Mouse (Mus musculus) forebrain, embryonic 14.5 days (tissue): ENCODE results near the gene Tnni1. TPM values are rescaled to one million over a fixed set of nuclear protein-coding genes. Genes with fewer than 3 reads are reported as not detected.
A peak's percentile ranks its signal among the peaks of the same experiment; 100 is the strongest.

Source experiments
- ATAC-seq: fragments of 200-750 bp; cut with Nextera tagmentation; 2 replicates; pipeline ENCODE4 v1.8.0; 2017; ENCODE audit warnings: mild to moderate bottlenecking, moderate library complexity
- DNase-seq: peaks from one replicate; pipeline ENCODE4 v3.0.0-alpha.2; 2015; ENCODE audit warnings: low spot score
- H3K27ac ChIP-seq: fragments of 300-500 bp; sonication (generic); 2 replicates; pipeline ENCODE4 v1.5.1; 2014; ENCODE audit warnings: low read depth, mild to moderate bottlenecking, control low read depth, low read length, moderate library complexity
- H3K27me3 ChIP-seq: fragments of 300-500 bp; sonication (generic); replicated peaks from 2 replicates; pipeline ENCODE4 v1.6.1; 2014; ENCODE audit warnings: low read length, control low read depth, mixed read lengths; ENCODE audit not compliant: control insufficient read depth, insufficient read depth
- H3K36me3 ChIP-seq: fragments of 300-500 bp; sonication (generic); 2 replicates; pipeline ENCODE4 v1.6.1; 2014; ENCODE audit warnings: low read length, control low read depth; ENCODE audit not compliant: control insufficient read depth, insufficient read depth
- H3K4me1 ChIP-seq: fragments of 300-500 bp; sonication (generic); 2 replicates; pipeline ENCODE4 v1.6.1; 2014; ENCODE audit warnings: antibody characterized with exemption, low read length, control low read depth; ENCODE audit not compliant: control insufficient read depth, insufficient read depth
- H3K4me2 ChIP-seq: fragments of 300-500 bp; sonication (generic); 2 replicates; pipeline ENCODE4 v1.6.1; 2014; ENCODE audit warnings: mild to moderate bottlenecking, control low read depth, low read length
- H3K4me3 ChIP-seq: fragments of 300-500 bp; sonication (generic); 2 replicates; pipeline ENCODE4 v1.5.1; 2014; ENCODE audit warnings: low read depth, low read length, control low read depth
- H3K9ac ChIP-seq: fragments of 300-500 bp; sonication (generic); 2 replicates; pipeline ENCODE4 v1.6.1; 2014; ENCODE audit warnings: mild to moderate bottlenecking, low read length, control low read depth, moderate library complexity
- H3K9me3 ChIP-seq: fragments of 300-500 bp; sonication (generic); replicated peaks from 2 replicates; pipeline ENCODE4 v1.6.1; 2016; ENCODE audit warnings: low read length, control low read depth, mixed read lengths; ENCODE audit not compliant: control insufficient read depth
- WGBS: fragments of 180-500 bp; shearing (Covaris S2); extraction: QIAGEN DNeasy Blood & Tissue Kit; methylation state at CpG from one replicate; pipeline ENCODE4 v1.1.7; 2014; 5-methylcytosine and 5-hydroxymethylcytosine counted together
- polyA plus RNA-seq: library from polyadenylated mRNA; unstranded; fragments of >200 nt; fragmentation: Nextera tagmentation; extraction: Ambion mirVana; gene quantifications from 2 replicates; pipeline ENCODE4 v1.2.1, GENCODE M21; 2014

Tnni1 gene
- polyA plus RNA-seq, 1 experiment from 2014 or later: 0.39 TPM

DNA sequence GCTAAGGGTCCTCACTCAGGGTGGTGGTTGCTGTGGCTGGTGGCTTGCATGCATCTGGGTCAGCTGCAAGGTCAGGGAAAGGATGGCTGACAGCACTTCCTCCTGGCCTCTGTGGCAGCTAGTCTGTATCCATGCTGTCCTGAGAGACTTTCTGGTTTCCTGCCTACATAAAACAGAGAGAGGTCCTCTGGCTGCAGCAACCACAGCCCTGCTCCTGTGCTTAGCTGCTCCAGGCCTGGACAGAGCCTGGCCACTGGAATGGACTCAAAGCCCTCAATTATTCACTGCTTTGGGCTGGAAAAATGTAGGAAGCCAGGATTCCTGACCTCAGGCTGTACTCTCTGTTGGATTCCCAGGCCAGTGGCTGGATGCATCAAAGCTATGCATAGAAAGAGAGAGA lies 2.6 kb upstream of the Tnni1 start:
- no peaks in the 10 kb centered on the region for H3K36me3 ChIP-seq
- H3K4me1 ChIP-seq: no peaks in the 10 kb centered on the region
- H3K4me3 ChIP-seq: no peak overlapping the region
- ATAC-seq (no peak), DNase-seq (no peak)
- H3K27me3 ChIP-seq: no peaks in the 10 kb centered on the region
- no peak overlapping the region for H3K27ac ChIP-seq
- no peak overlapping the region for H3K9ac ChIP-seq
- H3K9me3 ChIP-seq: no peaks in the 10 kb centered on the region
- no peak overlapping the region for H3K4me2 ChIP-seq

DNA sequence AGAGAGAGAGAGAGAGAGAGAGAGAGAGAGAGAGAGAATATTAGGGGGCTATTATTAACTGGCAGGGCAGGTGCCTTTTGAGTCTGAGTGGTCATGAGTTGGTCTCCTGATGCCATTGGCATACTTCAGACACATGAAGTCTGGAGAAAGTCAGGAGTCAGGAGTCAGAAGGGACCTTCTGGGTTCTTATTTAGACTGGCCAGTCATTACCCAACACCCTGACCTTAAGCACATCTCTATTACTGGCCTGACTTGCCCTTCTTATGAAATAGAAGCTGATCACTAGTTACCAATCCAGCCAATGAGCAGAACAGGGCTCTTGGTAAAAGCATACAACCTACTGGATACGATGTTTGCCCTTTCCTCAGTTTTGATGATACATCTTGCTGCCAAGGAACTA lies 2.2 kb upstream of the Tnni1 start:
- H3K36me3 ChIP-seq: no peaks in the 10 kb centered on the region
- H3K9ac ChIP-seq: no peak overlapping the region
- H3K4me3 ChIP-seq: no peak overlapping the region
- H3K4me2 ChIP-seq: no peak overlapping the region
- DNase-seq (no peak), ATAC-seq (no peak)
- no peaks in the 10 kb centered on the region for H3K27me3 ChIP-seq
- no peaks in the 10 kb centered on the region for H3K4me1 ChIP-seq
- no peaks in the 10 kb centered on the region for H3K9me3 ChIP-seq
- WGBS: 93% methylated on average over 1 of the region's 1 CpGs
- H3K27ac ChIP-seq: no peak overlapping the region

DNA sequence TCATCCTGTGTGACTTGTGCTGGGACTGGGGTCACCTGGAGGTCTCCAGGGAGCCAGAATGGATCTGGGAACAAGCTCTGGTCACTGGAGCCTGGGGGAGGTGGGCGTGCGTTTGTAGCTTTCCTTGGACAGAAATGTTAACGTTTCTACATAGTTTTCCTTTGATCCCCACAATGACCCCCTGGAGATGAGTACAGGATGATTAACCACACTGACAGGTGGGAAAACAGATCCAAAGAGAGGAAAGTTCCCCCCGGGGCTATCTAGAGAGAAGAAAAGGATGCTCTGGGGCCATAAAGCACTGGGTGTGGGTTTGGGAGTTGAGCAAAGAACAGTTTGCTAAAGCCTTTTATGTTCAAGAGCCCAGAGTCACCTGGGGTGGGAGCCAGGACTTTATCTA lies 1.4 kb downstream of the Tnni1 start:
- Histone ChIP-seq H3K4me1 (no peaks in the 10 kb centered on the region), H3K27me3 (no peaks in the 10 kb centered on the region), H3K27ac (no peak overlapping the region), H3K9me3 (no peaks in the 10 kb centered on the region), H3K4me2 (no peak overlapping the region), H3K4me3 (no peak overlapping the region), H3K36me3 (no peaks in the 10 kb centered on the region), H3K9ac (no peak overlapping the region)
- DNase-seq: no peak
- WGBS: 57% methylated on average over 4 of the region's 4 CpGs
- no peak for ATAC-seq

DNA sequence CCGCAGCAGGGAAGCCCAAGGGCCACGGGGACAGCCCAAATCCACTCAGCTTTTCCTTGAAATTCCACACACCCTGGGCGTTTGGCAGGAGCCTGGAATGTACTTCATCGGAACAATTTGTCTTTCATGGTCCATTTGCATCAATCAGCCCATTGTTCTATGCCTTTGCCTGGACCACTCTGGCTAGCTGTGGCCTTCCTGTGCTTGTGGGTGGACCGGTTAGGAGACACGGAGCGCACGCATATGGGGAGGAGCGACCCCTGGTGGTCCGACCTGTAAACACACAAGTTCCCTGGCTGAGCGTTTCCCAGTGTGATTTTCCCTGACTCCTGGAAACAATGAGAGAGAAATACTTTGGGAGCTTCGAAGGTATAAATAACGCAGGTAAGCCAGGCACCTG lies 2.0 kb downstream of the Tnni1 start:
- Histone ChIP-seq H3K9me3 (no peaks in the 10 kb centered on the region), H3K4me2 (no peak overlapping the region), H3K4me1 (no peaks in the 10 kb centered on the region), H3K27me3 (no peaks in the 10 kb centered on the region), H3K27ac (no peak overlapping the region), H3K36me3 (no peaks in the 10 kb centered on the region), H3K4me3 (no peak overlapping the region), H3K9ac (no peak overlapping the region)
- DNase-seq (peak; percentile 78), ATAC-seq (peak; percentile 62)
- 14% methylated on average over 13 of the region's 13 CpGs for whole genome bisulfite sequencing

DNA sequence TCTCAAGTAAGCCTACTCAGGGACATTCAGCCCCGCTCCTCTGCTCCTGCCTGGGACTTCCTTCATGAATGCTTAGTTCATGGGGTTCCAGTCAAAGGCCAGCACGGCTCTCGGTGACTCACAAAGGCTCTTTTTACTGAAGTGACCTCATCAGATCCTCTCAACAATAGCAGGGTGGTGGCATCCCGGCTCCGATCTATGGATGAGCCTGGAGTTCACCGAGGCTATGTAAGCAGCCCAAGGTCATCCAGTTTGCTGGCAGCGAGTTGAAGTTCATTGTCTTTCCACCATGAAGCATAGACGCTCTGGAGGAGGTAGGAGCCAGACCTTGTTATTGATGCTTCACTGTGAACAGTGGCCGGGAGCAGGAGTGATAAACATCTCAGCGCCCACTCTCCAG lies 3.6 kb downstream of the Tnni1 start:
- WGBS: 41% methylated on average over 10 of the region's 10 CpGs
- ATAC-seq: no peak
- H3K36me3 ChIP-seq: no peaks in the 10 kb centered on the region
- no peaks in the 10 kb centered on the region for H3K4me1 ChIP-seq
- H3K27me3 ChIP-seq: no peaks in the 10 kb centered on the region
- H3K27ac ChIP-seq: no peak overlapping the region
- H3K9me3 ChIP-seq: no peaks in the 10 kb centered on the region
- H3K4me3 ChIP-seq: no peak overlapping the region
- no peak for DNase-seq
- no peak overlapping the region for H3K9ac ChIP-seq
- H3K4me2 ChIP-seq: no peak overlapping the region

DNA sequence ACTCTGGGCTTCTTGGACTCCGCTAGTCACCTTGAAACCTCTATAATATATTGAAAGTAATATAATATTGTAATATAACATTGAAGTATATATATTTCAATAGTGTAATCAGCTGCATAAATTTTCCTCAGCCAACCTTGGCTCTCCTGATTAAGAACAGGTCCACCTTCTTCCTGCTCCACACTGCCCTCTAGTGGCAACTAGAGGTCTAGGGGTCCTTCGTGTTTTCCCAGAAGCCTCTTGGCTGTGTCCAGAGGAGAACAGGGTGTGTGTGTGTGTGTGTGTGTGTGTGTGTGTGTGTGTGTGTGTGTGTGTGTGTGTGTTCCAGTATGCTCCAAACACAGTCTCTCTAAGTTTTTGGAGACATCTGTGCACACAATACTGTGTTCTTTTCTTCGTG lies 8.6 kb downstream of the Tnni1 start:
- no peaks in the 10 kb centered on the region for H3K36me3 ChIP-seq
- no peaks in the 10 kb centered on the region for H3K4me1 ChIP-seq
- no peak overlapping the region for H3K4me2 ChIP-seq
- no peak overlapping the region for H3K4me3 ChIP-seq
- no peaks in the 10 kb centered on the region for H3K27me3 ChIP-seq
- H3K9me3 ChIP-seq: no peaks in the 10 kb centered on the region
- 46% methylated on average over 3 of the region's 3 CpGs for WGBS
- no peak overlapping the region for H3K27ac ChIP-seq
- ATAC-seq (no peak; the same call in 1 of the 2 replicates), DNase-seq (peak; percentile 80)
- no peak overlapping the region for H3K9ac ChIP-seq

DNA sequence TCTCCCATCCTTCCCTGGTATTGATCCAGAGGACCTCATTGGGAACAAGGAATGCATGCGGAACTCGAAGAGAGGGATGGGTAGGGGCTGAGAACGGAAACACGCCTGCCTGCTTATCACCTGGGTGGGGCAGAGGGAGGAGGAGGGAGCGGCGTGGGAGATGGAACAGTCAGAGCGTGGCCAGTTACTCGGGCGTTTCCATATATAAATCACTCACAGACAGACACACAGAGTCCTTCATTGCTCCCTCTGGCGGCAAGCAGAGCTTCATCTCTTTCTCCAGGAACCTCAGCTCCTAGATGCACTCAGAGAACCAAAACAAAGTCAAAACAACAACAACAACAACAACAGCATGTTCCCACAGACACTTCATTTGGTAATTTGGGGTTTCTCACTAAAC lies 9.5 kb downstream of the Tnni1 start:
- WGBS: 60% methylated on average over 10 of the region's 10 CpGs
- no peak overlapping the region for H3K4me2 ChIP-seq
- no peak overlapping the region for H3K9ac ChIP-seq
- no peaks in the 10 kb centered on the region for H3K9me3 ChIP-seq
- H3K36me3 ChIP-seq: no peaks in the 10 kb centered on the region
- 0 out of 2 replicates have a peak, but pooled peaks cover 3% of the 10 kb centered on the region for H3K4me1 ChIP-seq
- ATAC-seq (no peak), DNase-seq (no peak)
- H3K4me3 ChIP-seq: no peak overlapping the region
- H3K27ac ChIP-seq: no peak overlapping the region
- H3K27me3 ChIP-seq: no peaks in the 10 kb centered on the region

DNA sequence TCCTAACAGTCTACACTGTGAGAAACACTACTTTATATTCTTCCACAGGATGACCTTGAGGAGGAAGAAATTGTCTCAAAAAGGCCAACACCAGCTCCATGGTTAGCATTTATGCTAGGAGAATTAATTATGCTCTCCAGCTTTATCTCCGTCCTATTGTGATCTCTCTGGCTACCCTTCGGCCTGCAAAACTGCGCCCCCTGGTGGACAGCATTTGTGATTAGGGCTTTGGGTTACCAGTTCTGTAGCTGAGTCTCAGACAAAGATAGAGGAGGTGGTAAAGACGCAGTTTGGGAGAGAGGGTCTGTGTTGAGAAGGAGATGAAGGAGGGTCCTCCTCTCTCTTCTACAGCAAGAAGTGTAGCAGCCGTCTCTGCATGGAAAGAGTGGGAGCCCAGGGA lies 10.6 kb downstream of the Tnni1 start:
- Histone ChIP-seq H3K36me3 (no peaks in the 10 kb centered on the region), H3K9me3 (no peaks in the 10 kb centered on the region), H3K4me3 (no peak overlapping the region), H3K27me3 (no peaks in the 10 kb centered on the region), H3K4me1 (0 out of 2 replicates have a peak, but pooled peaks cover 3% of the 10 kb centered on the region), H3K9ac (no peak overlapping the region), H3K27ac (no peak overlapping the region), H3K4me2 (no peak overlapping the region)
- ATAC-seq (peak; percentile 40; the same call in 1 of the 2 replicates), DNase-seq (peak; percentile 77)
- 8% methylated on average over 5 of the region's 5 CpGs for WGBS

DNA sequence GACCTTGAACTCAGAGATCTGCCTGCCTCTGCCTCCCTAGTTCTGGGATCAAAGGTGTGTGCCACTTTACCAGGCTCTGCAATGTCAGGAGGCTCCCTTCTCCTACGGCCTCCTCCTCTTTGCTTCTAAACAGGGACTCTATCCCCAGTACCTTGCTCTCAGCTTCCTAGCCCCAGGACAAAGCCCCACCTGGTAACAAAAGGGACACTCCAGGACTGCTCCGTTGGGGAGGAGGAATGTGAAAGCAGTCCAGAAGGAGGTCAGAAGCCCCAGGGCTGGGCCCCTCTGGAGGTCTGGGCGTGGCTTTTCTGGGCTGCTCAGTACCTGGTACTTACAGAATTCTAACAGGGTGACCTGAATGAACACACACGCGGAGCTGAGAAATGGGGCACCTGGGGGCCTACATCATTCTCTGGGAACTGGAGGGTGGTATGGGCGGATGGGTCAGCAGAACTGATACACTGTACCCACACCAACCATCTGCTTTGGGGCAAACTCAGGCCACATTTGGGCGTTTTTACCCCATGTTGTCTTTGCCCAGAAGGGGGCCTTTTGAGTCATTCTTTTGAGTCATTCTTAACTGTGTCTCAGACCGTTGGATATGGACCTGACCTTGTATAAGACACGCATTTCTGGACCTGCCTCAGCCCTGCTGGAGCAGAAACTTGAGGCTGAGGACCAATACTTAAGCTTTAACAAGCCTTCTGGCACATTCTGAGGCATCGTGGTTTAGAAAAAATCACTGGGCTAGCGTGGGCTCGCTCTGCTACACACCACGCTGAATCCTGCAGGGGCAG lies 13.1 kb downstream of the Tnni1 start:
- H3K27me3 ChIP-seq: no peaks in the 10 kb centered on the region
- H3K9me3 ChIP-seq: no peaks in the 10 kb centered on the region
- DNase-seq (no peak), ATAC-seq (no peak)
- no peak overlapping the region for H3K9ac ChIP-seq
- H3K4me1 ChIP-seq: 0 out of 2 replicates have a peak, but pooled peaks cover 3% of the 10 kb centered on the region
- no peak overlapping the region for H3K27ac ChIP-seq
- 62% methylated on average over 13 of the region's 13 CpGs for WGBS
- H3K36me3 ChIP-seq: no peaks in the 10 kb centered on the region
- H3K4me2 ChIP-seq: no peak overlapping the region
- H3K4me3 ChIP-seq: no peak overlapping the region
